Mouse (Mus musculus): ENCODE measurements around the gene Bbs7.

- TF ChIP-seq CTCF (IDR thresholded peaks at IDR 0.05; ENCODE audit: extremely low read depth, insufficient read length, insufficient replicate concordance, low read depth, low read length) (no peak), POLR2A (IDR thresholded peaks at IDR 0.05; ENCODE audit: low read depth, low read length) (no peak)
These were observed 605 bp upstream of the Bbs7 start for GRCm38 (mm10) chr3:36613908-36614255.
